Mouse (Mus musculus) neural tube, embryonic 12.5 days (tissue): ENCODE results near the gene Dmrtc2. TPM values are rescaled to one million over a fixed set of nuclear protein-coding genes. Genes with fewer than 3 reads are reported as not detected.

Source experiments
- ATAC-seq: fragments of 200-750 bp; cut with Nextera tagmentation; 2 replicates; pipeline ENCODE4 v1.8.0; 2017; ENCODE audit warnings: low read depth, mild to moderate bottlenecking, moderate TSS enrichment, moderate library complexity; ENCODE audit not compliant: low FRiP score
- H3K27ac ChIP-seq: fragments of 300-500 bp; sonication (generic); 2 replicates; pipeline ENCODE4 v1.5.1; 2016
- H3K27me3 ChIP-seq: fragments of 300-500 bp; sonication (generic); replicated peaks from 2 replicates; pipeline ENCODE4 v1.6.1; 2016; ENCODE audit warnings: mild to moderate bottlenecking
- H3K36me3 ChIP-seq: fragments of 300-500 bp; sonication (generic); 2 replicates; pipeline ENCODE4 v1.6.1; 2016; ENCODE audit warnings: mild to moderate bottlenecking
- H3K4me1 ChIP-seq: fragments of 300-500 bp; sonication (generic); 2 replicates; pipeline ENCODE4 v1.6.1; 2016
- H3K4me2 ChIP-seq: fragments of 300-500 bp; sonication (generic); replicated peaks from 2 replicates; pipeline ENCODE4 v1.6.1; 2016; ENCODE audit warnings: mild to moderate bottlenecking
- H3K4me3 ChIP-seq: fragments of 300-500 bp; sonication (generic); 2 replicates; pipeline ENCODE4 v1.5.1; 2016
- H3K9ac ChIP-seq: fragments of 300-500 bp; sonication (generic); 2 replicates; pipeline ENCODE4 v1.6.1; 2016; ENCODE audit warnings: mild to moderate bottlenecking
- H3K9me3 ChIP-seq: fragments of 300-500 bp; sonication (generic); 2 replicates; pipeline ENCODE4 v1.6.1; 2016; ENCODE audit warnings: mild to moderate bottlenecking
- WGBS: fragments of 180-500 bp; shearing (Covaris S2); methylation state at CpG from one replicate; pipeline ENCODE4 v1.1.7; 2016; 5-methylcytosine and 5-hydroxymethylcytosine counted together
- polyA plus RNA-seq: library from polyadenylated mRNA; unstranded; fragments of >200 nt; fragmentation: Nextera tagmentation; extraction: Ambion mirVana; gene quantifications from 2 replicates; pipeline ENCODE4 v1.2.1, GENCODE M21; 2016

Dmrtc2 gene
- polyA plus RNA-seq, 1 experiment from 2014 or later: not detected

DNA sequence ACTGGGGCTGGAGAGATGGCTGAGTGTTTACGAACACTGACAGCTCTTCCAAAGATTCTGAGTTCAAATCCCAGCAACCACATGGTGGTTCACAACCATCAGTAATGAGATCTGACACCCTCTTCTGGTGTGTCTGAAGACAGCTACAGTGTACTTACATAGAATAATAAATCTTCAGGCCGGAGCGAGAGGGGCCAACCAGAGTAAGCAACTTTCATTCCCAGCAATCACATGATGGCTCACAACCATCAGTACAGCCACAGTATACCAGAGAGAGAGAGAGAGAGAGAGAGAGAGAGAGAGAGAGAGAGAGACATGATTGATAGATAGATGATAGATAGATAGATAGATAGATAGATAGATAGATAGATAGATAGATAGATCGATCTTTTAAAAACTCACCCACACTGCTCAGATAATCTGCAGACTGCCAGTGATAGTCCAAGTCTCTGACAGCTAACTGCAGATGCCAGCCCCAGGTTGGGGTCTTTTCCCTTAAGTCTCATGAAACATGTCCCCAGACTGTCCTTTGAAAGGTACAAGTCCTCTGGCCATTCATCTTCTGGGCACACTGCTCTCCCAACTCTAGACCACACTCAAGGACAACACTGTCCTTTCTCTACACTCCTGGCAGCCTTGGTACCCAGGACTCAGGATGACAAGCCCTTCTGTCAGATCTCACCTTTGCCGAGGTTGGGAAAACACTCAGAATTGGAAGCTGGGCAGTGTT, 18.1 kb upstream of the Dmrtc2 start:
- no peaks in the 10 kb centered on the region for H3K27me3 ChIP-seq
- WGBS: 83% methylated on average over 5 of the region's 5 CpGs
- H3K9me3 ChIP-seq: no peaks in the 10 kb centered on the region
- H3K9ac ChIP-seq: no peak overlapping the region
- H3K36me3 ChIP-seq: no peaks in the 10 kb centered on the region
- H3K4me1 ChIP-seq: no peaks in the 10 kb centered on the region
- H3K27ac ChIP-seq: no peak overlapping the region
- no peak overlapping the region for H3K4me3 ChIP-seq
- H3K4me2 ChIP-seq: no peak overlapping the region
- no peak for ATAC-seq

DNA sequence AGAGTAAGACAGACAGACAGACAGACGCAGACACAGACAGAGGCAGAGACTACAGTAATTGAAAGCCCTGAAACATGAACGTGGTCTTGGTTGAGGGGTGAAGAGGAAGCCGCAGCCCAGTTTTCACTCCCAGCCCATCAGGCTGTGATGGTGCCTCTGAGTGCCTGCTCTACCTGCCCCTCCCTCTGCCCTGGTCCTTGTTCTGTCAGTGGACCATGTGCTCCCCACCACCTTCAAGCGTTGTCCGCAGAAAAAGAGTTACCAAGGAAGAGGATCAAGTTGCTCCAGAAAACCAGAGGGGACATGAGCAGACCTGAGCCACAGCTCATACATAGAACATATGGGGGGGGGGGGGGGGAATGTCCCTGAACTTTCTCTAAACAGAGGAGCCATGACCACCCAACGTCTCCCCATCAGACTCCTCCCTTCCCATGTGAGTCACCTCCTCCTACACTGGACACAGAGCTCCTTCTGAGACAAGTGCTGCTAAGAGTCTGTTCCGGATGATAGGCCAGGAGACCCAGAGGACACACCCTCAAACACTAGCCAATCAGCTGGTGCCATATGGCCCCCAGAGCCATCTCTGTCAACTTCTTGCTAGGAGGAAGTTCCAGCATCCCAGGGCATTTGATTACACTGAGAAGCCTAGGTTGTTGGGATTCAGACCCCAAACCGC, 17.2 kb upstream of the Dmrtc2 start:
- WGBS: 83% methylated on average over 8 of the region's 8 CpGs
- Histone ChIP-seq H3K4me1 (no peaks in the 10 kb centered on the region), H3K4me2 (no peak overlapping the region), H3K9me3 (no peaks in the 10 kb centered on the region), H3K27ac (no peak overlapping the region), H3K9ac (no peak overlapping the region), H3K36me3 (no peaks in the 10 kb centered on the region), H3K27me3 (no peaks in the 10 kb centered on the region), H3K4me3 (no peak overlapping the region)
- no peak for ATAC-seq

DNA sequence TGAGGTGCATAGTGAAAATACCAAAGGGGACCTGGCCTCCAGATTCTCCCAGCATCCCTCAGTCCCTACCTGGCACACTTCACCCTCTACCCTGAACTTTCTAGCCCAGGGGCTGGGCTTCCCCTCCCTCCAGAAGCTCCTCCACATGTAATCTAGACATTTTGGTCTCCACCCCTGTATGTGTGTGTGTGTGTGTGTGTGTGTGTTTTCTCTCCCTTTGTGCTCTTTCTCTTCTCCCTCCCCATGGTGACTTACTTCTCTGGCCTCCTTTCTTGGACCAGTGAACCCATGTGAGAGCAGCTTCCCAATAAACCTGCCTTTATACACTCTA, 16.7 kb upstream of the Dmrtc2 start:
- no peaks in the 10 kb centered on the region for H3K27me3 ChIP-seq
- H3K9ac ChIP-seq: no peak overlapping the region
- no peak overlapping the region for H3K4me2 ChIP-seq
- H3K9me3 ChIP-seq: no peaks in the 10 kb centered on the region
- no peak for ATAC-seq
- no peak overlapping the region for H3K27ac ChIP-seq
- no peak overlapping the region for H3K4me3 ChIP-seq
- H3K36me3 ChIP-seq: no peaks in the 10 kb centered on the region
- no peaks in the 10 kb centered on the region for H3K4me1 ChIP-seq

DNA sequence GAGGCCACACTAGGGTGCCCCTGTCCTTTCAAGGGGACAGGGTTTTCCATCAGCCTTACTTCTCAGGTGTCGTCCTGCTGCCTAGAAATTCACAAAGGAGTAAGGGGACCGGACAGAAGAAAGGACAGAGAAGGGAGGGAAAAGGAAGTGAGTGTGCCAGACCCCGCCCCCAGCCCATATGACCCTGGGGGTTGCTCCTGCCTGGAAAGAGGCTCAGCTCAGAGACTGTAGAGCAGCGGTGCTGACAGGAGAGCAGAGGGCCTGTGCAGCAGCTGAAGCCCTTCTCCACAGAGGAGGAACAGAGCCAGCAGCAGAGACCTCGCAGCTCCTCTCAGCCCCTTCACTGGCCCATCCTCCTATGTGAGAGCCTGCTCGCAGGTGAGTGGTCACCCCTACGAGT, 16.2 kb upstream of the Dmrtc2 start:
- Histone ChIP-seq H3K9ac (no peak overlapping the region), H3K27me3 (no peaks in the 10 kb centered on the region), H3K4me2 (no peak overlapping the region), H3K27ac (no peak overlapping the region), H3K9me3 (no peaks in the 10 kb centered on the region), H3K4me3 (no peak overlapping the region), H3K4me1 (no peaks in the 10 kb centered on the region), H3K36me3 (no peaks in the 10 kb centered on the region)
- no peak for ATAC-seq
- 43% methylated on average over 7 of the region's 7 CpGs for WGBS

DNA sequence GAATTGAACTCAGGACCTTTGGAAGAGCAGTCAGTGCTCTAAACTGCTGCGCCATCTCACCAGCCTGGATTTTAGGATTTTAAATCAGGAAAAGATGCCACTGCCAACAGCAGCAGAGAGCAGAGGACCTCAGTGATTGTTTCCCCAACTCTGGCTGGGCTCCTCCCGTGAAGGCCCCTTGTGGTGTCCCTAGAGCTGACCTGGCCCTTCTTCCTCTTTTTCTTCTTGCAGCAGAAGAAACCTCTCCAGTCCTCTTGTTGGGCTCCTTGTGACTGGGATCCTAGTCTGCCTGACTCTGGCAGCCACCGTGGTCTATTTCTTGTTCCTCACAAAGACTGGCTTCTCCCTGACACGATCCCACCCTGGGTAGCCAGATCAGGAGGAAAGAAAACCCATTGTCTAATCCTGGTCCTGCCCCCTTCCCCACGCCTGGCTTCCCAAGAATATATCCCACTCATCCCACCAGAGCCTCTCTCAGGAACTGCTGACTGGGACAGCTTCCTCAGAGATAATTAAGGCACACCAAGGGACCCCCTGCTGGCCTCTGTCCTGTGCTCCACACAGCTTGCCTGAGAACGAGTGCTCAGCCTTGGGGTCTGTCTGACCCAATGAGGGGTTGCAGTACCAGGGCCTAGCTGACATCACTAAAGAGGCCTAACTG, 13.3 kb upstream of the Dmrtc2 start:
- Histone ChIP-seq H3K4me2 (no peak overlapping the region), H3K36me3 (no peaks in the 10 kb centered on the region), H3K9ac (no peak overlapping the region), H3K4me3 (no peak overlapping the region), H3K27ac (no peak overlapping the region), H3K4me1 (no peaks in the 10 kb centered on the region), H3K27me3 (no peaks in the 10 kb centered on the region), H3K9me3 (no peaks in the 10 kb centered on the region)
- 37% methylated on average over 6 of the region's 6 CpGs for WGBS
- no peak for ATAC-seq

DNA sequence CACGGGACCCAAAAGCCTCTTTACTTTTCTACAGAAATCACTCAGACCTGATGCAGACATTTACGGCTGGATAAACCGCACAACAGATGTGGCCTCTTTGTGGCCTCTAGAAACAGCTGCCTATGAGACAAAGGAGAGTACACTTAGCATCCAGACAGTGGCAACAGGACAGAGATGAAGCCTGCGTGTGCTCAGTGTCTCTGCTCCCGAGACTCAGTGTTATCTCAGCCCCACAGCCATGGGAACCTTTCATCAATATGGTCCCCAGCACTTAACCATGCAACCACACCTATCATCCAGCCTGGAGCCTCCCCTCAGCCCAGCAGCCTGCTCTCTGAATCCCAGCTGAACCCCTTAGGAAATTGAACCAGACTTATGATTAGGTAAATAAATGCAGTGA, 10.6 kb upstream of the Dmrtc2 start:
- 66% methylated on average over 5 of the region's 5 CpGs for WGBS
- Histone ChIP-seq H3K4me3 (no peak overlapping the region), H3K27me3 (no peaks in the 10 kb centered on the region), H3K4me1 (no peaks in the 10 kb centered on the region), H3K9me3 (no peaks in the 10 kb centered on the region), H3K4me2 (no peak overlapping the region), H3K9ac (no peak overlapping the region), H3K27ac (no peak overlapping the region), H3K36me3 (no peaks in the 10 kb centered on the region)
- no peak for ATAC-seq

DNA sequence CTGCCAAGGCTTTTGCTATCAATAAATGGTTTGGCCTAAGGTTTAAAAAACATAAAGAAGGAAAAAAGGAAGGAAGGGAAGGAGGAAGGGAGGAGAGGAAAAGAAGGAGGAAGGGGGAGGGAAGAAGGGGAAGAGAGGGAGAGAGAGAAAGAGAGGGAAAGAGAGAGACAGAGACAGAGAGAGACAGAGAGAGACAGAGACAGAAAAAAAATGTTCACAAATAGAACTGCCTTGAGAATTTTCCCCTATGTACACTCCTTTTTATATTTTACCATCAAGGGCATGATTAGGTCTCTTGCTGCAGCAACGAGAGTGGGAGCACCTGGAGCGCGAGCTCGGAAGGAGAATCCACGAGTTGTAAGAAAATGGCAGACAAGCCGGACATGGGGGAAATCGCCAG, 7.9 kb upstream of the Dmrtc2 start, which contains the start of gene Gm9844:
Gene Gm9844 (plus strand): TSS at position 301 of the 400 bp plus-strand sequence.
- Histone ChIP-seq H3K27me3 (no peaks in the 10 kb centered on the region), H3K4me3 (no peak within 1 kb of the TSS), H3K4me2 (no peak within 1 kb of the TSS), H3K4me1 (no peaks in the 10 kb centered on the region), H3K36me3 (no peaks in the 10 kb centered on the region), H3K27ac (no peak within 1 kb of the TSS), H3K9ac (no peak within 1 kb of the TSS), H3K9me3 (no peaks in the 10 kb centered on the region)
- ATAC-seq: no peak
- WGBS: 88% methylated on average over 7 of the region's 7 CpGs

DNA sequence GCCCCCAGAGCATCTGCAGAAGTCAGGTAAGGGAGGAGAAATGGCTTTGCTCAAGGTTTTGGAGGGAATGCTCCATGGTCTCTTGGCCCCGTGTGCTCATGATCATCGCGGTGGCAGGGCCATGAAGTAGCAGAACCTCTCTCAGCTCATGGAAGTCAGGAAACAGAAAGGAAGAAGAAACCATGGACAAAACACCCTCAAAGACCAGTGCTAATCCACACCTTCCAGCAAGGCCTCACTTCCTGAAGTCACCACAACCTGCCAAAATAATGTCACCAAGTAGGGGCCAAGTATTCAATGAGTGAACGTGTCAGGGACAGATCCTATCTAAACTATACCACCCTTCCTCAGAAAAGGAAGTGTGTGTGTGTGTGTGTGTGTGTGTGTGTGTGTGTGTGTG, 7.0 kb upstream of the Dmrtc2 start:
- H3K4me3 ChIP-seq: no peak overlapping the region
- no peak overlapping the region for H3K9ac ChIP-seq
- ATAC-seq: no peak
- no peaks in the 10 kb centered on the region for H3K36me3 ChIP-seq
- no peaks in the 10 kb centered on the region for H3K9me3 ChIP-seq
- H3K27me3 ChIP-seq: no peaks in the 10 kb centered on the region
- no peak overlapping the region for H3K27ac ChIP-seq
- no peaks in the 10 kb centered on the region for H3K4me1 ChIP-seq
- no peak overlapping the region for H3K4me2 ChIP-seq
- WGBS: 93% methylated on average over 4 of the region's 4 CpGs

DNA sequence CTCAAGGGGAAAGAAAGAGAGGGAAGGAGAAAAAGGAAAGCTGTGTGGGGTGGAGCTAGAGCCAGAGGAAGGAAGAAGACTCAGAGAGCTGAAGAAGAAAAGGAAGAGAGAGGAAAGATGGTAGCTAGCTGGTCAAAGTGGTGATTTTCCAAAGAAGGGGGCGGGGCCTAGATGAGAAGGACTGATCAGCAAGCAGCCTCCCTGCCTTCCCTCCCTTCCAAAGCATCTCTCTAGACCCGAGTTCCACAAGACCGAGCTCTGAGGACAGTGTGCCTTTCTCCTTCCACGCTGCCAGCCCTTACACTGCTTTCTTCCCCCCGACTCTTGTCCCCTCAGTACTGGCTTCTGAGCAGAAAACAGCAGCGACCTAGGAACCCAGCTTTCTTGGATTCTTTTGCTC, 5.7 kb upstream of the Dmrtc2 start:
- WGBS: 38% methylated on average over 6 of the region's 6 CpGs
- ATAC-seq: no peak
- no peaks in the 10 kb centered on the region for H3K9me3 ChIP-seq
- H3K4me2 ChIP-seq: no peak overlapping the region
- H3K27ac ChIP-seq: no peak overlapping the region
- no peaks in the 10 kb centered on the region for H3K27me3 ChIP-seq
- H3K4me3 ChIP-seq: no peak overlapping the region
- H3K36me3 ChIP-seq: no peaks in the 10 kb centered on the region
- H3K9ac ChIP-seq: no peak overlapping the region
- no peaks in the 10 kb centered on the region for H3K4me1 ChIP-seq

DNA sequence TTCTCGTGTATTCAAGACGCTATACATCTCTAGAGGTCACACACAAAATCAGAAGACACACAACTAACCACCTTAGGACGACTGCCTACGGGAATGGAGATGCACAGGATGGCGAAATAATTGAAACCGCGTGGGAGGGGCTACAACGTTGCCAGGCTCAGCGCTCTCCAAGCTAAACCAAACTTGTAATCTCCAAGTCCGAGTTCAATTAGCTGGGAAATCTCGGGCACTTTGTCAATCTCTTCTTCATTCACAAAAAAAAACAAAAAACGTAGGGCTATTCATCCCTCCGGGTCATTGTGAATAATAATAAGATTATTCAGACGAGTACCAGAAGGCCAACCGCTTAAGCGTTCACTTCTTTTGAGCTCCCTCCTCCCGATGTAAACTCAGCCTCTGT, 777 bp upstream of the Dmrtc2 start:
- WGBS: 59% methylated on average over 17 of the region's 17 CpGs
- H3K4me1 ChIP-seq: no peaks in the 10 kb centered on the region
- H3K36me3 ChIP-seq: no peaks in the 10 kb centered on the region
- H3K27ac ChIP-seq: no peak overlapping the region
- peaks cover 5% of the 10 kb centered on the region; the same call in 1 of the 2 replicates for H3K9me3 ChIP-seq
- no peak overlapping the region for H3K4me3 ChIP-seq
- H3K27me3 ChIP-seq: 0 out of 2 replicates have a peak, but pooled peaks cover 6% of the 10 kb centered on the region
- no peak for ATAC-seq
- H3K9ac ChIP-seq: no peak overlapping the region
- H3K4me2 ChIP-seq: no peak overlapping the region

DNA sequence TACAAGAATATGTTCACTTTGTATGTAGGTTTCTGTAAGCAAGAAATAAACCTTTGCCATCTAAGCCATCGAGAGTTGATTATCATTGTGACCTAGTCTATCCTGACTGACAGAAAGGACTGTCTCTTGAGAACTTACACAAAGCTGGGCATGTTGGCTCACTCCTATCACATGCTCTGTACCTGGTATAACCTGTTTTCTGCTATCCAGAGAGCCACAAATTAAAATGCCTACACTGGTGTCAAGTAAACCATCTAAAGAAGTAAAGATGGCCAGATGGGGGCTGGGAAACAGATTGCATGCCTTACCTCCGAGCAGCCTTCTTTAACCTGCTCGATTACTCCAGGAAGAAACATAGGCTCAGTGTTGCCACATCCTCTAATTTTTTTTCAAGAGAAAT, 7.7 kb downstream of the Dmrtc2 start:
- Histone ChIP-seq H3K4me3 (no peak overlapping the region), H3K27me3 (0 out of 2 replicates have a peak, but pooled peaks cover 3% of the 10 kb centered on the region), H3K27ac (no peak overlapping the region), H3K4me2 (no peak overlapping the region), H3K36me3 (no peaks in the 10 kb centered on the region), H3K9me3 (no peaks in the 10 kb centered on the region), H3K9ac (no peak overlapping the region), H3K4me1 (no peaks in the 10 kb centered on the region)
- WGBS: 87% methylated on average over 3 of the region's 3 CpGs
- ATAC-seq: no peak

DNA sequence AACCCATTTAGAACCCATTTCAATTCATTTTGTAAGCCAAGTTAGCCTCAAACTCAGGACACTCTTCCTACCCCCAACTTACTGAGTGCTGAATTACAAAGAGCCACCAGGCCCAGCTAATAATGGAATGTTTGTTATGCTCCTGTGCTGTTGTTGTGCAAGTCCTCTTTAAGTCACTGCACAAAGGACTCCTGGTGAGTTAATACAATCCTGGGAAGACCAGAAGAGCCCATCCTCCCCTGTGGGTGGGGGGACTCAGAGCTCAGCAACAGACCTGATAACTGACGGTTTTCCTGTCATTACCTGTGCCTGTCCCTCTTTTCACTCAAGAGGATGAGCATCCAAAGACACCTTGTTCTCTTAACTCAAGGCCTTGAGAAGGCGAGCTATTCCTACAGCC, 9.8 kb downstream of the Dmrtc2 start:
- no peak overlapping the region for H3K27ac ChIP-seq
- H3K9ac ChIP-seq: no peak overlapping the region

More for the DNA sequence above, 9.8 kb downstream of the Dmrtc2 start:
- Histone ChIP-seq H3K4me3 (no peak overlapping the region), H3K27me3 (0 out of 2 replicates have a peak, but pooled peaks cover 3% of the 10 kb centered on the region), H3K36me3 (no peaks in the 10 kb centered on the region), H3K4me2 (no peak overlapping the region), H3K9me3 (no peaks in the 10 kb centered on the region), H3K4me1 (no peaks in the 10 kb centered on the region)
- WGBS: 9% methylated on average over 2 of the region's 2 CpGs
- no peak for ATAC-seq
